Comparison of ENCODE assay signal across 13 mouse cellular contexts in genomic region chr14:114566411-114567030, GRCm38 (mm10).
DNase-seq lines count a peak whose midpoint lies in the region; ATAC-seq and TF ChIP-seq lines count a peak whose summit lies in the region.
"Had no signal": no experiment of that assay in that cellular context is flagged by ENCODE, and none has a peak within 500 bp of the region (broad histone marks: within the 10 kb centered on the region; RNA-seq: fewer than 3 reads in every experiment).

No protein-coding gene starts in this region.

- 0 out of 2 replicates have a peak, but pooled peaks have one; percentile 29 for ATAC-seq in common myeloid progenitor, adult 5-6 weeks (replicated peaks; ENCODE audit: low read depth, poor library complexity, severe bottlenecking)
- ATAC-seq in megakaryocyte, adult 5-6 weeks (ENCODE audit: poor library complexity, severe bottlenecking): no peak

- H3K4me3 ChIP-seq in layer of hippocampus, adult 2 months: no peak overlapping the region
- H3K4me3 ChIP-seq: megakaryocyte, embryonic 14.5 days; stomach, embryonic 15.5 days had no signal

- no peak overlapping the region for H3K27ac ChIP-seq in layer of hippocampus, adult 2 months
- H3K27ac ChIP-seq: stomach, embryonic 15.5 days had no signal

- TF ChIP-seq CTCF in layer of hippocampus, adult 2 months (conservative IDR thresholded peaks at IDR 0.05): peak; percentile 69

- peak; percentile 37 for DNase-seq in embryo, embryonic 11 days
- DNase-seq in embryo, embryonic 10 days (ENCODE audit: low spot score): no peak
- DNase-seq in layer of hippocampus, adult 2 months (ENCODE audit: low spot score in 2 of 2): peak in 1 of 2 experiments; percentile 25
- DNase-seq in layer of hippocampus, adult 9-11 months: no peak
- DNase-seq in 416B (ENCODE audit: low read depth): peak; percentile 26
- DNase-seq in gastrocnemius, postnatal 4 days (ENCODE audit: low spot score in 2 of 2): no peak
- DNase-seq: cerebellum, adult 9-10 months; kidney, postnatal 14 days; left cerebral cortex, postnatal 4 days had no signal

Comparison
In these comparisons a context has a peak if more than half of its experiments do, and no peak if none do; other contexts are left out.
1. DNase-seq: peak in embryo, embryonic 11 days (single experiment) and 416B (single experiment); none in embryo, embryonic 10 days (single experiment), layer of hippocampus, adult 9-11 months (single experiment) and gastrocnemius, postnatal 4 days (0 of 2).